Mouse (Mus musculus): Measurements from ENCODE around the gene Aldh5a1. TPM values are rescaled to one million over a fixed set of nuclear protein-coding genes. Genes with fewer than 3 reads are reported as not detected.

Aldh5a1 gene
- polyA plus RNA-seq, 1 experiment: 18.4 TPM

GRCm38 (mm10) chr13:24945567-24945966 is 8.1 kb upstream of the Aldh5a1 start:
- H3K4me3 ChIP-seq (ENCODE audit: insufficient read depth, low read depth, low read length): no peak overlapping the region
- H3K4me1 ChIP-seq (ENCODE audit: control insufficient read depth, insufficient read depth, insufficient read length, low read length): no peaks in the 10 kb centered on the region
- no peak overlapping the region for H3K27ac ChIP-seq (replicated peaks; ENCODE audit: low read depth, low read length)

GRCm38 (mm10) chr13:24943303-24943702 is 5.8 kb upstream of the Aldh5a1 start:
- no peaks in the 10 kb centered on the region for H3K4me1 ChIP-seq (ENCODE audit: control insufficient read depth, insufficient read depth, insufficient read length, low read length)
- no peak overlapping the region for H3K4me3 ChIP-seq (ENCODE audit: insufficient read depth, low read depth, low read length)
- no peak overlapping the region for H3K27ac ChIP-seq (replicated peaks; ENCODE audit: low read depth, low read length)

- H3K4me1 ChIP-seq (ENCODE audit: control insufficient read depth, insufficient read depth, insufficient read length, low read length): 0 out of 2 replicates have a peak, but pooled peaks cover 4% of the 10 kb centered on the region
- no peak within 1 kb of the TSS for H3K4me3 ChIP-seq (ENCODE audit: insufficient read depth, low read depth, low read length)
- H3K27ac ChIP-seq (replicated peaks; ENCODE audit: low read depth, low read length): no peak within 1 kb of the TSS
Observed at GRCm38 (mm10) chr13:24942512-24943282, 5.2 kb upstream of the Aldh5a1 start, which contains the start of gene Gpld1. Gene Gpld1 (plus strand): TSS chr13:24943152.

- H3K4me1 ChIP-seq (ENCODE audit: control insufficient read depth, insufficient read depth, insufficient read length, low read length): 0 out of 2 replicates have a peak, but pooled peaks cover 4% of the 10 kb centered on the region
- H3K4me3 ChIP-seq (ENCODE audit: insufficient read depth, low read depth, low read length): no peak overlapping the region
- no peak overlapping the region for H3K27ac ChIP-seq (replicated peaks; ENCODE audit: low read depth, low read length)
Observed at GRCm38 (mm10) chr13:24939472-24939871, 2.0 kb upstream of the Aldh5a1 start.

GRCm38 (mm10) chr13:24938683-24939082 is 1.2 kb upstream of the Aldh5a1 start:
- H3K4me3 ChIP-seq (ENCODE audit: insufficient read depth, low read depth, low read length): peak overlapping the region; percentile 26
- H3K27ac ChIP-seq (replicated peaks; ENCODE audit: low read depth, low read length): no peak overlapping the region

GRCm38 (mm10) chr13:24937839-24938166 is 342 bp upstream of the Aldh5a1 start:
- Histone ChIP-seq H3K4me1 (ENCODE audit: control insufficient read depth, insufficient read depth, insufficient read length, low read length) (0 out of 2 replicates have a peak, but pooled peaks cover 4% of the 10 kb centered on the region), H3K4me3 (ENCODE audit: insufficient read depth, low read depth, low read length) (peak overlapping the region; percentile 66), H3K27ac (replicated peaks; ENCODE audit: low read depth, low read length) (no peak overlapping the region)

More at GRCm38 (mm10) chr13:24938683-24939082, 1.2 kb upstream of the Aldh5a1 start:
- H3K4me1 ChIP-seq (ENCODE audit: control insufficient read depth, insufficient read depth, insufficient read length, low read length): 0 out of 2 replicates have a peak, but pooled peaks cover 4% of the 10 kb centered on the region

GRCm38 (mm10) chr13:24936772-24937107 is 721 bp downstream of the Aldh5a1 start:
- Histone ChIP-seq H3K4me1 (ENCODE audit: control insufficient read depth, insufficient read depth, insufficient read length, low read length) (0 out of 2 replicates have a peak, but pooled peaks cover 4% of the 10 kb centered on the region), H3K27ac (replicated peaks; ENCODE audit: low read depth, low read length) (no peak overlapping the region), H3K4me3 (ENCODE audit: insufficient read depth, low read depth, low read length) (peak overlapping the region; percentile 66)

- Histone ChIP-seq H3K4me3 (ENCODE audit: insufficient read depth, low read depth, low read length) (no peak overlapping the region), H3K27ac (replicated peaks; ENCODE audit: low read depth, low read length) (no peak overlapping the region), H3K4me1 (ENCODE audit: control insufficient read depth, insufficient read depth, insufficient read length, low read length) (0 out of 2 replicates have a peak, but pooled peaks cover 4% of the 10 kb centered on the region)
Observed at GRCm38 (mm10) chr13:24933199-24933598, 4.3 kb downstream of the Aldh5a1 start.

GRCm38 (mm10) chr13:24930591-24930990 is 6.9 kb downstream of the Aldh5a1 start:
- H3K4me1 ChIP-seq (ENCODE audit: control insufficient read depth, insufficient read depth, insufficient read length, low read length): no peaks in the 10 kb centered on the region
- no peak overlapping the region for H3K4me3 ChIP-seq (ENCODE audit: insufficient read depth, low read depth, low read length)
- no peak overlapping the region for H3K27ac ChIP-seq (replicated peaks; ENCODE audit: low read depth, low read length)

GRCm38 (mm10) chr13:24923991-24924390 is 13.5 kb downstream of the Aldh5a1 start:
- no peak overlapping the region for H3K4me3 ChIP-seq (ENCODE audit: insufficient read depth, low read depth, low read length)
- H3K27ac ChIP-seq (replicated peaks; ENCODE audit: low read depth, low read length): no peak overlapping the region
- no peaks in the 10 kb centered on the region for H3K4me1 ChIP-seq (ENCODE audit: control insufficient read depth, insufficient read depth, insufficient read length, low read length)

GRCm38 (mm10) chr13:24921281-24921680 is 16.2 kb downstream of the Aldh5a1 start:
- Histone ChIP-seq H3K27ac (replicated peaks; ENCODE audit: low read depth, low read length) (no peak overlapping the region), H3K4me1 (ENCODE audit: control insufficient read depth, insufficient read depth, insufficient read length, low read length) (no peaks in the 10 kb centered on the region), H3K4me3 (ENCODE audit: insufficient read depth, low read depth, low read length) (no peak overlapping the region)

GRCm38 (mm10) chr13:24920333-24920977 is 17.0 kb downstream of the Aldh5a1 start:
- Histone ChIP-seq H3K4me1 (ENCODE audit: control insufficient read depth, insufficient read depth, insufficient read length, low read length) (no peaks in the 10 kb centered on the region), H3K4me3 (ENCODE audit: insufficient read depth, low read depth, low read length) (no peak overlapping the region), H3K27ac (replicated peaks; ENCODE audit: low read depth, low read length) (no peak overlapping the region)

- Histone ChIP-seq H3K4me3 (ENCODE audit: insufficient read depth, low read depth, low read length) (no peak overlapping the region), H3K4me1 (ENCODE audit: control insufficient read depth, insufficient read depth, insufficient read length, low read length) (no peaks in the 10 kb centered on the region), H3K27ac (replicated peaks; ENCODE audit: low read depth, low read length) (no peak overlapping the region)
Observed at GRCm38 (mm10) chr13:24915831-24916230, 21.6 kb downstream of the Aldh5a1 start.

GRCm38 (mm10) chr13:24914915-24915314 is 22.5 kb downstream of the Aldh5a1 start:
- Histone ChIP-seq H3K27ac (replicated peaks; ENCODE audit: low read depth, low read length) (no peak overlapping the region), H3K4me1 (ENCODE audit: control insufficient read depth, insufficient read depth, insufficient read length, low read length) (no peaks in the 10 kb centered on the region), H3K4me3 (ENCODE audit: insufficient read depth, low read depth, low read length) (no peak overlapping the region)

- no peaks in the 10 kb centered on the region for H3K4me1 ChIP-seq (ENCODE audit: control insufficient read depth, insufficient read depth, insufficient read length, low read length)
- no peak overlapping the region for H3K27ac ChIP-seq (replicated peaks; ENCODE audit: low read depth, low read length)
- no peak overlapping the region for H3K4me3 ChIP-seq (ENCODE audit: insufficient read depth, low read depth, low read length)
Observed at GRCm38 (mm10) chr13:24913576-24913975, 23.9 kb downstream of the Aldh5a1 start.

- Histone ChIP-seq H3K4me1 (ENCODE audit: control insufficient read depth, insufficient read depth, insufficient read length, low read length) (no peaks in the 10 kb centered on the region), H3K4me3 (ENCODE audit: insufficient read depth, low read depth, low read length) (no peak overlapping the region), H3K27ac (replicated peaks; ENCODE audit: low read depth, low read length) (no peak overlapping the region)
Observed at GRCm38 (mm10) chr13:24909112-24909511, 28.3 kb downstream of the Aldh5a1 start.
